Mouse (Mus musculus) cortical plate, adult 2 months (tissue): ENCODE measurements around the gene Homer1.

Experiments
- CTCF ChIP-seq: fragments of 200-500 bp; IDR thresholded peaks from 2 replicates; pipeline ENCODE4 v1.5.1; 2011; ENCODE audit warnings: mild to moderate bottlenecking, control low read depth, low read length; ENCODE audit not compliant: insufficient read depth; ENCODE audit errors: extremely low read depth
- POLR2A ChIP-seq: fragments of 200-500 bp; IDR thresholded peaks from 2 replicates; pipeline ENCODE4 v1.6.1; 2011; ENCODE audit warnings: mild to moderate bottlenecking, low read length, control low read depth; ENCODE audit not compliant: insufficient read depth; ENCODE audit errors: extremely low read depth

- TF ChIP-seq CTCF (no peak), POLR2A (no peak)
Observed at GRCm38 (mm10) chr13:93338394-93338793, 39.0 kb downstream of the Homer1 start.
